Mouse (Mus musculus) c-Kit-positive CD71-positive TER-119-negative erythroid progenitor cells, embryonic 14.5 days (primary cell): Measurements from ENCODE around the gene Chmp2b.

ENCODE experiments used
- DNase-seq: peaks from one replicate; pipeline ENCODE4 v3.0.0-alpha.2; 2013; ENCODE audit warnings: low read depth

Gene Chmp2b

GRCm38 (mm10) chr16:65526004-65526403, 36.5 kb downstream of the Chmp2b start:
- DNase-seq: no peak

DNA sequence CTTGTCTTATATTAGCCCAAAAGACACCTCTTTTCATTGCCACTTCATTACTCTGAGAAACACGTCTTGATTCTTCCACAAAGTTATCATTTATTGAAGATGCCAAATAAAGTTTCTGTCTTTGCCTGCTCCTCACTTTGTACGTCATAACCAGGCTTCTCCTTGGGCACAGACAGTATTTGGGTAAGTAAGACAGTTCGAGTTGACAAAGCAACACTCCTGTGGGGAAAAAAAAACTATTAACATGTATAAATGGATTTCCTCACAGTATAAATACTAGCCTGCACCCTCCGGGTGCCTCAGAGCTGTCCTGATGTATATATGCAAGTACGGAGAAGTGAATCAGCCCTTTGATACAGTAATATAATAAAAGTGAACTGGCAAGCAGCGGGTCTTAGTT, 42.3 kb downstream of the Chmp2b start, which contains the start of gene Pou1f1:
TSS of gene Pou1f1 (plus strand) at position 301 of the 400 bp plus-strand sequence.
- no peak for DNase-seq

DNA sequence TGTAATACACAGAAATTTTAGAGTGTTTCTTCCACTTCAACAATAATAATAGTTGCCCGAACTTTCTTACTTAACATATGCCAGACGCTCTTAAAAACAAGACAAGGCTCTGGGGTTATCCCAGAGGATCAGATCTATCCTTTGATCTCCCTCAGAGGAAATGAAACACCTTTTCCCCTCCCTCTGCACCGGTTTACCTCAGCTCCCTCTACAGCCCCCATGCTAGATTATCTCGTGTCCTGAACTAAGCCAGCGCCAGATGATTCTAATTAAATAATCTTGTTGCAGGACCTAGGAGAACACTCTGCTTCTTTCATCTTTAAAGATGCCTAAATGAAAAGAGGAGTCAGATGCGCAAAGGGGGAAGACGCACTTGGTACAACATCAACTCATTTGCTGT, 48.3 kb downstream of the Chmp2b start:
- DNase-seq: no peak

GRCm38 (mm10) chr16:65497049-65497448, 65.5 kb downstream of the Chmp2b start:
- DNase-seq: no peak

- DNase-seq: no peak
Measured at GRCm38 (mm10) chr16:65496030-65496429, 66.5 kb downstream of the Chmp2b start.
